Mouse (Mus musculus) left cerebral cortex, postnatal 14 days (tissue): ENCODE measurements around the gene Taar7d. TPM values are rescaled to one million over a fixed set of nuclear protein-coding genes. Genes with fewer than 3 reads are reported as not detected.
"Not testable (repeated sequence)": the region's sequence is repeated elsewhere in the genome, so short reads cannot be mapped to it uniquely, and the experiment has no call there.

Experiments
- DNase-seq, 2 experiments: peaks; one replicate each; pipeline ENCODE4 v3.0.0; 2021 to 2022; ENCODE audit warnings: low spot score in 2 of 2, mixed read lengths in 1 of 2
- intact Hi-C: fragments of 180-260 bp; cut with DNase I; formaldehyde crosslinking; loops from one replicate; pipeline ENCODE4 v1.15.1; 2025
- long read RNA-seq, 2 experiments: library from polyadenylated mRNA; stranded (forward); transcript quantifications; one replicate each; pipeline ENCODE4 v2.0.0; 2021
- total RNA-seq, 2 experiments: library from RNA; stranded (reverse); gene quantifications; 2 replicates each; pipeline ENCODE4 v1.2.3; 2021

Gene Taar7d
- not detected for total RNA-seq
- long read RNA-seq, experiment 1 = 0 reads
- long read RNA-seq, experiment 2 = 0 reads

- DNase-seq = no peak
- intact Hi-C loops = no loop called here
Observed at GRCm38 (mm10) chr10:24026922-24027321, at the start of gene Taar7d. Taar7d (plus strand) TSS chr10:24027222.

DNA sequence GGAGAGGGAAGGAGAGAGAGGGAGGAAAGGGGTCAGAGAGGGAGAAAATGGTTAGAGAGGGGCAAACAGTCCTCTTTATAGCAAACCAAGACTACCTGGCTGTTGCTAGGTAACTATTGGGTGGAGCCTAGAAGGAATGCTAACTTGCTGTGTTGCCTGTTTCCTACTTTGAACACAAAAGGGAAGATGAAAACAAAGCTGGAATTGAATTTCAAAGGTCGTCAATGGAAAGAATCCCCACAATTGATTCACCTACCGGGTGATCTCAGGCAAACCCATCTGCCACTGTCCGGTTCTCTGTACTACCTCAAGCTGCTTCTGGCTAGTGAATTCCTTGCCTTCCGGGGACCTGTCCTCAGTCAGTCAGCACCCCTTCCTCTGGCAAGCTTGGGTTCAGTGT lies 49.1 kb upstream of the Taar7d start:
- intact Hi-C loops = loop anchor here (2.0 to 5.0 kb wide), 2 partner anchors 101 to 154 kb away; no protein-coding TSS in a partner anchor
- no peak for DNase-seq

GRCm38 (mm10) chr10:23978901-23979705 lies 47.9 kb upstream of the Taar7d start:
- DNase-seq = peak; percentile 79 to 80
- intact Hi-C loops = loop anchor here (2.0 to 5.0 kb wide), 2 partner anchors 100 to 153 kb away; no protein-coding TSS in a partner anchor

DNA sequence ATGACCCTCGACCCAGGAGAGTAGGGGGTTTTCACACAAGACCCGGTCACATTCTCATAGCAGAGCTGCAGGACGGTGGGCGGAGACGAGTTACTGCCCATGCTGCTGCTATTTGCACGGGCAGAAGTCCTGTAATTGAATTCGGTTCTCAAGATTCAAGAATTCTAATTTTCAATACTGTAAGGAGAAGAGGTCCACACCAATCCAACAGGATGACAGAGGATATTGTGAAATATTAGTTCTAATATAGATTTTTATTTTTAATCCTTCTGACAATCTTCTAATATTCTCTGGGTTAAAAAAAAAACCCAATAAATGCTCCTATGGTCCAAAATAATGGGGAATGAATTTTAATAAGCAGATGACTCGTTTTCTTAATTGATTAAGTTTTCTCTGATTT lies 41.5 kb upstream of the Taar7d start, which contains the start of gene Taar6:
Gene Taar6 (minus strand): TSS at position 101 of the 400 bp plus-strand sequence.
- intact Hi-C loops = loop anchor here (10.0 kb wide), 1 partner anchor 171 kb away; no protein-coding TSS in a partner anchor
- DNase-seq = no peak

GRCm38 (mm10) chr10:23986419-23986818 lies 40.6 kb upstream of the Taar7d start:
- no peak for DNase-seq
- intact Hi-C loops = loop anchor here (10.0 kb wide), 1 partner anchor 172 kb away; no protein-coding TSS in a partner anchor

- DNase-seq = no peak
- intact Hi-C loops = no loop called here
Observed at GRCm38 (mm10) chr10:23993381-23993780, 33.6 kb upstream of the Taar7d start, which contains the start of gene Taar7a. Taar7a (minus strand) TSS chr10:23993481.

DNA sequence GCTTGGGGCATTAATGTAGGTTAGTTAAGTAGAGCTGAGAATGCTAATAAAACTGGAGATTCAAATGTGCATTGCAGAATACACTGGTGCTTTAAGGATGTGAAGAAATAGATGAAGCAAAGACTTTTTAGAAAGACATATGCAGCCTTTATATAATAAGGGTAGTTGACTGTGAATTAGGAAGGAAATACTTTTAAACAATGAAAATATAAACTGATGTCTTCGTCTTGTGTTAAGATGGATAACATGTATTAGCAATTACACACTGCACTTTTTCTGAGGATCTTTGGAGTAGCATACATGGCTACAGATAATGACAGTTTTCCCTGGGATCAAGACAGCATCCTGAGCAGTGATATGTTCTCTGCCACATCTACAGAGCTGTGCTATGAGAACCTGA lies 27.4 kb upstream of the Taar7d start, which contains the start of gene Taar7b:
Gene Taar7b (plus strand): TSS at position 301 of the 400 bp plus-strand sequence.
- intact Hi-C loops = no loop called here
- no peak for DNase-seq

- intact Hi-C loops = no loop called here
- no peak for DNase-seq
Observed at GRCm38 (mm10) chr10:24006442-24006841, 20.6 kb upstream of the Taar7d start.

GRCm38 (mm10) chr10:24007034-24007433 lies 20.0 kb upstream of the Taar7d start:
- intact Hi-C loops = no loop called here
- no peak for DNase-seq

- intact Hi-C loops = no loop called here
- DNase-seq = no peak
Observed at GRCm38 (mm10) chr10:24008143-24008542, 18.9 kb upstream of the Taar7d start.

- intact Hi-C loops = no loop called here
- no peak for DNase-seq
Observed at GRCm38 (mm10) chr10:24031347-24031746, 4.3 kb downstream of the Taar7d start.

DNA sequence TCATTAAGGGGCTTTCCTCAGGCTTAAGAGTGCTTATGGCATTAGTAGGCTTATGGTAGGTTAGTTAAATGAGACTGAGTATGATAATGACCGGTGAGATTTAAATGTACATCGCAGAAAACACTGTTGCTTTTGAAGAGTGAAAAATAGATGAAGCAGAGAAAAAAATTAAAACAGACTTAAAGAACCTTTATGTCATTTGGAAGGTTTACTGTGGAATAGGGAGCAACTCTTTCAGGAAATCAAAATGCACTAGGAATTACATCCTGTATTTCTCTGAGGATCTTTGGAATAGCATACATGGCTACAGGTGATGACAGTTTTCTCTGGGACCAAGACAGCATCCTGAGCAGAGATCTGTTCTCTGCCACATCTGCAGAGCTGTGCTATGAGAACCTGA lies 10.3 kb downstream of the Taar7d start, which contains the start of gene Taar7e:
Gene Taar7e (plus strand): TSS at position 301 of the 400 bp plus-strand sequence.
- intact Hi-C loops = no loop called here
- DNase-seq = no peak

- DNase-seq = no peak
- intact Hi-C loops = no loop called here
Observed at GRCm38 (mm10) chr10:24040120-24040869, 13.3 kb downstream of the Taar7d start.

DNA sequence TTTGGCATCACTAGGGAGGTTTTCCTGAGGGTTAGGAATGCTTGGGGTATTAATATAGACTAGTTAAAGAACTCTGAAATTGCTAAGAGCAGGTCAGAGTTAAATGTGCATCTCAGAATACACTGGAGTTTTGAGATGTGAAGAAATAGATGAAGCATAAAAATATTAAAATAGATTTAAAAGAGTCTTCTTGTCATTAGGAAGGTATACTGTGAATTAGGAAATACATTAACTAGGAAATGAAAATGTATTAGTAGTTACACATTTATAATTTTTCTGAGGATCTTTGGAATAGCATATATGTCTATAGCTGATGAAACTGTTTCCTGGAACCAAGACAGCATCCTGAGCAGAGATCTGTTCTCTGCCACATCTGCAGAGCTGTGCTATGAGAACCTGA lies 22.2 kb downstream of the Taar7d start, which contains the start of gene Taar7f:
Gene Taar7f (plus strand): TSS at position 301 of the 400 bp plus-strand sequence.
- DNase-seq = no peak
- intact Hi-C loops = no loop called here

GRCm38 (mm10) chr10:24052039-24052438 lies 25.0 kb downstream of the Taar7d start:
- DNase-seq = no peak
- intact Hi-C loops = no loop called here

DNA sequence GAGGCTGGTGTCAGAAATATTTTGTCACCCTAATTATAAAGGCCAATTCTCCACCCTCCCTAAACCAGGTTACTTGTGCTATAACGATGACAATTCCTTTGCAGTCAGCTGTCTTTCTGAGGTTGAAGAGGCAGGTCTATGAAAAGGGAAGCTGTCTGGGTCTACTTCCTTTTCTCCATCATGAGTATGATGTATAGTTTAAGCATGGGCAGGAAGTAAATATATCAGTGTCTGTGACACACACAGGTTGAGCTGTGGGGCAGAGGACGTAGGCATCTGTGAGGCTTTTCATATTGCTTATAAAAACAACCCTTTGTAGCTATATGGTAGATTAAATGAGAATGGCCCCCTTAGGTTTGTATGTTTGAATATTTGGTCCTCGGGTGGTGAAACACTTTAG lies 32.0 kb downstream of the Taar7d start:
- intact Hi-C loops = no loop called here
- no peak for DNase-seq

GRCm38 (mm10) chr10:24074751-24075150 lies 47.7 kb downstream of the Taar7d start:
- DNase-seq, intact Hi-C loops: not testable (repeated sequence)

- DNase-seq, intact Hi-C loops: not testable (repeated sequence)
Observed at GRCm38 (mm10) chr10:24076200-24076599, 49.2 kb downstream of the Taar7d start, which contains the start of gene Taar8a. Taar8a (plus strand) TSS chr10:24076500.
